Mouse (Mus musculus) midbrain, embryonic 10.5 days (tissue): Measurements from ENCODE around the gene Slc6a2. TPM values are rescaled to one million over a fixed set of nuclear protein-coding genes. Genes with fewer than 3 reads are reported as not detected.
A peak's percentile ranks its signal among the peaks of the same experiment; 100 is the strongest.

Experiments used
- DNase-seq: peaks from one replicate; pipeline ENCODE4 v3.0.0-alpha.2; 2017; ENCODE audit warnings: low spot score
- H3K27ac ChIP-seq: fragments of 300-500 bp; sonication (generic); replicated peaks from 2 replicates; pipeline ENCODE4 v1.5.1; 2016; ENCODE audit warnings: mild to moderate bottlenecking
- H3K27me3 ChIP-seq: fragments of 300-500 bp; sonication (generic); 2 replicates; pipeline ENCODE4 v1.6.1; 2016; ENCODE audit warnings: low read depth, mild to moderate bottlenecking; ENCODE audit not compliant: poor library complexity, severe bottlenecking
- H3K36me3 ChIP-seq: fragments of 300-500 bp; sonication (generic); 2 replicates; pipeline ENCODE4 v1.6.1; 2016; ENCODE audit warnings: mild to moderate bottlenecking, moderate library complexity
- H3K4me1 ChIP-seq: fragments of 300-500 bp; sonication (generic); 2 replicates; pipeline ENCODE4 v1.6.1; 2016
- H3K4me3 ChIP-seq: fragments of 300-500 bp; sonication (generic); 2 replicates; pipeline ENCODE4 v1.5.1; 2016; ENCODE audit warnings: mild to moderate bottlenecking, moderate library complexity
- H3K9me3 ChIP-seq: fragments of 300-500 bp; sonication (generic); replicated peaks from 2 replicates; pipeline ENCODE4 v1.6.1; 2016; ENCODE audit warnings: mild to moderate bottlenecking
- WGBS: fragments of 180-500 bp; shearing (Covaris S2); methylation state at CpG from one replicate; pipeline ENCODE4 v1.1.7; 2016; 5-methylcytosine and 5-hydroxymethylcytosine counted together
- polyA plus RNA-seq: library from polyadenylated mRNA; unstranded; fragments of >200 nt; fragmentation: Nextera tagmentation; extraction: Ambion mirVana; gene quantifications from 2 replicates; pipeline ENCODE4 v1.2.1, GENCODE M21; 2016

Slc6a2 gene
- not detected in 2 replicates for polyA plus RNA-seq

- no peak for DNase-seq
- no peaks in the 10 kb centered on the region for H3K9me3 ChIP-seq
- H3K27me3 ChIP-seq: peaks cover 68% of the 10 kb centered on the region
- peaks cover 16% of the 10 kb centered on the region for H3K4me1 ChIP-seq
- H3K27ac ChIP-seq: no peak within 1 kb of the TSS; the same call in 1 of the 2 replicates
- WGBS: 72% methylated on average over 10 of the region's 10 CpGs
- H3K36me3 ChIP-seq: no peaks in the 10 kb centered on the region
- H3K4me3 ChIP-seq: peak within 1 kb of the TSS; percentile 62
Measured at GRCm38 (mm10) chr8:92959779-92960178, at the start of gene Slc6a2. Slc6a2 (plus strand) TSS chr8:92960079.

GRCm38 (mm10) chr8:92911477-92911876 lies 48.4 kb upstream of the Slc6a2 start:
- H3K9me3 ChIP-seq: no peaks in the 10 kb centered on the region
- H3K27me3 ChIP-seq: no peaks in the 10 kb centered on the region
- H3K36me3 ChIP-seq: no peaks in the 10 kb centered on the region
- no peak for DNase-seq
- 86% methylated on average over 3 of the region's 3 CpGs for WGBS
- no peaks in the 10 kb centered on the region for H3K4me1 ChIP-seq
- no peak overlapping the region for H3K27ac ChIP-seq
- no peak overlapping the region for H3K4me3 ChIP-seq

GRCm38 (mm10) chr8:92913396-92913795 lies 46.5 kb upstream of the Slc6a2 start:
- Histone ChIP-seq H3K27me3 (no peaks in the 10 kb centered on the region), H3K36me3 (no peaks in the 10 kb centered on the region), H3K4me1 (no peaks in the 10 kb centered on the region), H3K4me3 (no peak overlapping the region), H3K27ac (no peak overlapping the region), H3K9me3 (no peaks in the 10 kb centered on the region)
- no peak for DNase-seq
- WGBS: 88% methylated on average over 7 of the region's 7 CpGs

- DNase-seq: no peak
- Histone ChIP-seq H3K4me3 (no peak overlapping the region), H3K27ac (no peak overlapping the region), H3K9me3 (no peaks in the 10 kb centered on the region), H3K27me3 (no peaks in the 10 kb centered on the region), H3K4me1 (no peaks in the 10 kb centered on the region), H3K36me3 (no peaks in the 10 kb centered on the region)
- 86% methylated on average over 3 of the region's 3 CpGs for WGBS
Measured at GRCm38 (mm10) chr8:92916082-92916481, 43.8 kb upstream of the Slc6a2 start.

GRCm38 (mm10) chr8:92921768-92922167 lies 38.1 kb upstream of the Slc6a2 start:
- Histone ChIP-seq H3K27me3 (no peaks in the 10 kb centered on the region), H3K36me3 (no peaks in the 10 kb centered on the region), H3K9me3 (no peaks in the 10 kb centered on the region), H3K27ac (no peak overlapping the region), H3K4me1 (no peaks in the 10 kb centered on the region), H3K4me3 (no peak overlapping the region)
- no peak for DNase-seq
- 91% methylated on average over 3 of the region's 3 CpGs for WGBS

- 90% methylated on average over 4 of the region's 4 CpGs for WGBS
- no peak overlapping the region for H3K27ac ChIP-seq
- no peaks in the 10 kb centered on the region for H3K27me3 ChIP-seq
- no peaks in the 10 kb centered on the region; the same call in 1 of the 2 replicates for H3K9me3 ChIP-seq
- no peaks in the 10 kb centered on the region for H3K36me3 ChIP-seq
- no peaks in the 10 kb centered on the region for H3K4me1 ChIP-seq
- H3K4me3 ChIP-seq: no peak overlapping the region
- no peak for DNase-seq
Measured at GRCm38 (mm10) chr8:92928986-92929385, 30.9 kb upstream of the Slc6a2 start.

GRCm38 (mm10) chr8:92938056-92938455 lies 21.8 kb upstream of the Slc6a2 start:
- Histone ChIP-seq H3K4me3 (no peak overlapping the region), H3K36me3 (no peaks in the 10 kb centered on the region), H3K27ac (no peak overlapping the region), H3K4me1 (no peaks in the 10 kb centered on the region), H3K9me3 (no peaks in the 10 kb centered on the region), H3K27me3 (no peaks in the 10 kb centered on the region)
- no peak for DNase-seq
- 85% methylated on average over 4 of the region's 4 CpGs for WGBS

GRCm38 (mm10) chr8:92949071-92949470 lies 10.8 kb upstream of the Slc6a2 start:
- Histone ChIP-seq H3K27me3 (no peaks in the 10 kb centered on the region), H3K4me3 (no peak overlapping the region), H3K9me3 (no peaks in the 10 kb centered on the region), H3K36me3 (no peaks in the 10 kb centered on the region), H3K27ac (no peak overlapping the region), H3K4me1 (no peaks in the 10 kb centered on the region)
- no peak for DNase-seq
- WGBS: 91% methylated on average over 4 of the region's 4 CpGs

GRCm38 (mm10) chr8:92950639-92951371 lies 9.1 kb upstream of the Slc6a2 start:
- no peaks in the 10 kb centered on the region for H3K36me3 ChIP-seq
- DNase-seq: no peak
- H3K27ac ChIP-seq: no peak overlapping the region
- no peaks in the 10 kb centered on the region for H3K9me3 ChIP-seq
- H3K4me3 ChIP-seq: no peak overlapping the region
- 83% methylated on average over 12 of the region's 12 CpGs for WGBS
- H3K4me1 ChIP-seq: no peaks in the 10 kb centered on the region
- no peaks in the 10 kb centered on the region for H3K27me3 ChIP-seq

GRCm38 (mm10) chr8:92954044-92954443 lies 5.8 kb upstream of the Slc6a2 start:
- WGBS: 90% methylated on average over 5 of the region's 5 CpGs
- Histone ChIP-seq H3K4me3 (no peak overlapping the region), H3K9me3 (no peaks in the 10 kb centered on the region), H3K27ac (no peak overlapping the region), H3K4me1 (no peaks in the 10 kb centered on the region), H3K36me3 (no peaks in the 10 kb centered on the region), H3K27me3 (peaks cover 16% of the 10 kb centered on the region)
- no peak for DNase-seq

GRCm38 (mm10) chr8:92960451-92960911 lies 602 bp downstream of the Slc6a2 start:
- WGBS: under 1% methylated on average over 42 of the region's 42 CpGs
- peak; percentile 45 for DNase-seq
- Histone ChIP-seq H3K9me3 (no peaks in the 10 kb centered on the region), H3K27ac (no peak overlapping the region; the same call in 1 of the 2 replicates), H3K36me3 (no peaks in the 10 kb centered on the region), H3K4me1 (peaks cover 16% of the 10 kb centered on the region), H3K27me3 (peaks cover 68% of the 10 kb centered on the region), H3K4me3 (peak overlapping the region; percentile 62)

- no peak overlapping the region for H3K27ac ChIP-seq
- H3K4me3 ChIP-seq: peak overlapping the region; percentile 62
- peak; percentile 29 for DNase-seq
- H3K9me3 ChIP-seq: no peaks in the 10 kb centered on the region
- peaks cover 16% of the 10 kb centered on the region for H3K4me1 ChIP-seq
- WGBS: 1% methylated on average over 25 of the region's 25 CpGs
- peaks cover 68% of the 10 kb centered on the region for H3K27me3 ChIP-seq
- H3K36me3 ChIP-seq: no peaks in the 10 kb centered on the region
Measured at GRCm38 (mm10) chr8:92961088-92961487, 1.2 kb downstream of the Slc6a2 start.

- Histone ChIP-seq H3K36me3 (no peaks in the 10 kb centered on the region), H3K4me3 (no peak overlapping the region), H3K27ac (no peak overlapping the region), H3K9me3 (no peaks in the 10 kb centered on the region), H3K27me3 (peaks cover 47% of the 10 kb centered on the region), H3K4me1 (peaks cover 16% of the 10 kb centered on the region)
- 76% methylated on average over 2 of the region's 2 CpGs for WGBS
- DNase-seq: no peak
Measured at GRCm38 (mm10) chr8:92964556-92964955, 4.7 kb downstream of the Slc6a2 start.
